Mouse (Mus musculus) testis, postnatal 10 days (tissue): ENCODE results near the gene B3galt5.

Experiments
- DNase-seq: peaks from one replicate; pipeline ENCODE4 v3.0.0; 2021; ENCODE audit warnings: low spot score

Gene B3galt5

GRCm38 (mm10) chr16:96345117-96345516, 109.5 kb downstream of the B3galt5 start:
- peak; percentile 90 for DNase-seq

DNA sequence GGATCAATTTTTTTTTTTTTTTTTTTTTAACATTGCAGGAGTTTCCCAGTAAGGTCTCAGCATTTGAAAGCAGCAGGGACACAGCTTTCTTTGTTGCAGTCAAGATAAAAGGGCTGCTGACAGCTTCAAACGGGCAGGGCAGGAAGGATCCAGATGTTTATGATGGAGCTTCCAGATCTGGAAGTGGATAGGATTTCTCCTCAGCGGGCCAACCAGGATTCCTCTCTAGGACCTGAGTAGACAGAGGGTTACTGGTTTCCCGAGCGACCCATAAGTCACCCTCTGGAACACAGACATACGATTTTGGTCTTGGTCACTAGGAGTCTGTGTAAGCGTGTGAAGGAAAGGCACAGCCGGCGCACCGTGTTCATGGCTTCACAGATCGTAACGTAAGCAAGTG, 112.5 kb downstream of the B3galt5 start:
- no peak for DNase-seq

GRCm38 (mm10) chr16:96348766-96349165, 113.2 kb downstream of the B3galt5 start:
- DNase-seq: no peak

- no peak for DNase-seq
These were observed 115.9 kb downstream of the B3galt5 start for GRCm38 (mm10) chr16:96351520-96351919.

DNA sequence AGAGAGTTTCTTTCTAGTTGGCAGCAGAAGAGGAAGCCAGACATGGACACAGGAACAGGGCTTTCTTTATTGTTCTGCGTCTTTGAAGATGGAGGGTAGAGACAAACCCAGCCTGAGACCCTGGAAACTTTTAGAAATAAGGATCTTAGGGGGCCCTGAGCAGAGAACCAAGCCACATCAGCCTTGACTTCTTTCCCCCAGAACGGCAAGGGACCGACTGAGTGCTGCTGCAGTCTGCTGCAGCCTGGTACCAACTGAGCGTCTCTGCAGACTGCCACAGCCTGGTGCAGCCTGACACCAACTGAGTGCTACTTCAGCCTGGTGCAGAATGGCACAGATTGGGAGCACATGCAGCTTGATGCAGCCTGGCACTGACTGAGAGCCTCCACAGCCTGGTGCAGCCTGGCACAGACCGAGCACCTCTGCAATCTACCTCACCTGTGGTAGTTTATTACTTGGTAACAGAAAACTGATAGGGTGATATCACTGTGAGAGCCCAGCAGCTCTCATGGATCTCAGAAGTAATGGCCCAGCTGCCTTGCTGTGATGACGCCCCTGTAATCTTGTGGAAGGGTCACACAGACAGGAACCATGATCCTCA, 117.8 kb downstream of the B3galt5 start:
- no peak for DNase-seq

DNA sequence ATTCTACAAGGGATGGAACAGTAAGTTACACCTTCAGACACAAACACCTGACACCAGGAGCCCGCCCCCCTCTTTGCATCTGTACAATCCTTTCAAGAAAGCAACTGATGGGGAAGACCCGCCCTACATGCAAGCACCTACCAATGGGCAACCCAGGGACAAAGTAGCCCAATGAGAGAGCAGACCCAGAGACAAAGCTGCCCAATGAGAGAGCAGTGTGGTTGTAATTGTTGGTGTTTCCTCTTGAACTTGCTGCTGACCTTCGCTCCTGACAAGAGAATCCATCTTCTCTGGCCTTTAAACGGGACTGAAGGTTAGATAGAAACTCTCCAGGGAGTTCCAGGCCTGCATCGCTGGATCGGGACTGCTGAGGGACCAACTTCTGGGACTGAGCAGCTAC, 118.4 kb downstream of the B3galt5 start:
- DNase-seq: no peak

DNA sequence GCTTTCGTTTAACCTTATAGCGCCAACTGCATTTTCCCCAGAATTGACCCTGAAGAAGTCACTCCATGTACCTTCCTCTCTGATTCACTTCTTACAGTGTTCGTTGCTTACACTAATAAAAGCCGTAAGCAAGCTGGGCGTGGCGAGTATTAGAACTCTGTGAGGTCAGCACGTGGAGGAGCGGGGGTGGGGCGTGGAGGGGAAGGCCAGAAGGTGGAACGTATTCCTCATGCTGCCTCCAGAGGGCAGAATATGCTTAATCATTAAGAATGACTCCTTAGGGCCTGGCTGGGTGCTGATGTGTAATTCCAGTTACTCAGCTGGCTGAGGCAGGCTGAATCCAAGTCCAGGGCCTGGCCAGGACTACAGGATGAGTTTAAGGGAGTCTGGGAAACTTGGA, 122.3 kb downstream of the B3galt5 start:
- DNase-seq: peak; percentile 78

DNA sequence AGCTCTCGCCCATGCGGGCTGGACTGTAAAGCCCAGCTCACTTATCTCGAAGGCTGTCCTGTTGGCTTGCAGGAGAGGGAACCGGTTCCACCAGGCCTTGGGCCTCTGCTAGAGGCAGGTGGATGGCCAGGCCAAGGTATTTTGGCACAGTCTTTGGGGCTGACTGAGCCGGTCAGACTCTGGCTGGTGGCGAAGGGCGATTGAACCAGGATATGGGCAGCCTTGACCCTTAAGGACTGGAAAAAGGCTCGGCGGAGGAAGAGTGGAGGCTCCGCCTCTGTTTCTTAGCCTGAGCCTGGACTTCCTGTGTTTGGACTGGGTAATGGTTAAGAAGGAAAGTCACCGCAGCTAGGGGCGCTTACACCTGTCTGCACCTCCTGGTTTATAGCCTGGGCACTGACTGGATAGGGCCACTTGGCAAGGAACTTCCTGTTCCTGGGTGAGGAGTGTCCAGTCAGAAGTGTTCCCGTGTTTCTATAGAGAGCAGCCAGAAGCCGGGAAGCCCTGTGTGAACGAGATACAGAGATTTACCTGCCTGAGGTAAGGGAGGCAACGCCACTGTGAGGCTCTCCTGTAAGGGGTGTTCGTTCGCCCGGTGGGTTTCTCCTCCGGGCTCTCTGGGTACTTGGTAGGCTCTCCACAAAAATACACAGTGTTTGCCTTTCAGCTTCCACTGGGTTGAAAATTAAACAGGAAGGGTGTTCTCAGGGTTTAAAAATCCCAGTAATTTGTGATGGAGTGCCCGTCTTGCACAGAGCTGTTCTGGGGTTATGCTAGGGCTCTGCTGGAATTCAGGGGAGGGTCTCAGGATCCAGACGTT, 125.9 kb downstream of the B3galt5 start:
- no peak for DNase-seq

- no peak for DNase-seq
These were observed 127.3 kb downstream of the B3galt5 start for GRCm38 (mm10) chr16:96362873-96363272.

DNA sequence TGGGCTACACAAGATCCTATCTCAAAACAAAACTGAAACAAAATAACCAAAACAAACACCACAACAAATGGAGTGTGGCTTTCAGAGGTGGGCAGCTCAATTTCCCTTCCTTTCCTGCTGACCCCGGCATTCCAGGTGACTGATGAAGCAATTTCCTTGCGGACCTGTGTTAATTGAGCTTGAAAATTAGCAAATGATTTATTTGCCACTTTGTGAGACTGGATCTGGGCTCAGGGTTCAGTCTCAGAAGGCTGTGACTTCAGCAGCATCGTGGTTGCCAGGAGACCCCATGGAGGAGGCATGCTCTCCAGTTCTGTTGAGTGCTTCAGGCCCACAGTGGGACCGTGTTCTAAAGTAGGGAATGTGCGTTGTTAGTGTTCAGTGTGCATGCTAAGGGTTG, 127.7 kb downstream of the B3galt5 start:
- DNase-seq: no peak

DNA sequence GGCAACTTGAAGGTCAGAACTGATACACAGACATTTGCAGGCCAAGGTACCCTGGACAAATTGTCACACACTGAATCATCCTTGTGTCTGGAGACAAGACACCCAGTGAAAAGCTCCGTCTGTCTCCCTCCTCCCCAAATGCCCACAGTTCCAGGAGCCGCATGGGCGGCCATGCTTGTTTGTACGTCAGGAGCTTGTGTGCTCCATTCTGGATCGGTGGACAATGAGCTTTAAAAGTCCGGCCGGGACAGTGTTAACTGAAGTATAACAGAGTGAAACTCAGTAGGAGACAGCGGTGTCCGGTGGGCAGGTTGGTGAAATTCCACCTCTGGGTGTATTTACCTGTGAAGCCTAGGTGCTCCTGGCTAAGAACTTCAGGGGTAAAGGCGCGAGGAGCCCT, 129.3 kb downstream of the B3galt5 start:
- no peak for DNase-seq
